Mouse (Mus musculus) midbrain, postnatal 0 days (tissue): Measurements from ENCODE around the gene Gm34302. TPM values are rescaled to one million over a fixed set of nuclear protein-coding genes. Genes with fewer than 3 reads are reported as not detected.

Experiments used
- ATAC-seq: fragments of 200-750 bp; cut with Nextera tagmentation; 2 replicates; pipeline ENCODE4 v1.8.0; 2017; ENCODE audit warnings: moderate number of reproducible peaks, mild to moderate bottlenecking, moderate TSS enrichment, moderate library complexity; ENCODE audit not compliant: low FRiP score
- DNase-seq: peaks from one replicate; pipeline ENCODE4 v3.0.0-alpha.2; 2015; ENCODE audit warnings: low spot score
- H3K27ac ChIP-seq: fragments of 300-500 bp; sonication (generic); 2 replicates; pipeline ENCODE4 v1.5.1; 2014; ENCODE audit warnings: low read depth, mild to moderate bottlenecking, low read length, mixed read lengths
- H3K27me3 ChIP-seq: fragments of 300-500 bp; sonication (generic); 2 replicates; pipeline ENCODE4 v1.6.1; 2014; ENCODE audit warnings: low read length, control low read depth, mixed read lengths; ENCODE audit not compliant: insufficient read depth
- H3K36me3 ChIP-seq: fragments of 300-500 bp; sonication (generic); 2 replicates; pipeline ENCODE4 v1.6.1; 2014; ENCODE audit warnings: low read length, control low read depth, mixed read lengths; ENCODE audit not compliant: insufficient read depth
- H3K4me1 ChIP-seq: fragments of 300-500 bp; sonication (generic); 2 replicates; pipeline ENCODE4 v1.6.1; 2014; ENCODE audit warnings: mild to moderate bottlenecking, control low read depth, antibody characterized with exemption, low read length, mixed read lengths; ENCODE audit not compliant: insufficient read depth
- H3K4me2 ChIP-seq: fragments of 300-500 bp; sonication (generic); 2 replicates; pipeline ENCODE4 v1.6.1; 2014; ENCODE audit warnings: low read depth, mild to moderate bottlenecking, low read length, mixed read lengths; ENCODE audit not compliant: poor library complexity, severe bottlenecking
- H3K4me3 ChIP-seq: fragments of 300-500 bp; sonication (generic); 2 replicates; pipeline ENCODE4 v1.5.1; 2014; ENCODE audit warnings: low read depth, mild to moderate bottlenecking, low read length, moderate library complexity
- H3K9ac ChIP-seq: fragments of 300-500 bp; sonication (generic); replicated peaks from 2 replicates; pipeline ENCODE4 v1.6.1; 2014; ENCODE audit warnings: mild to moderate bottlenecking, low read length, moderate library complexity, mixed read lengths; ENCODE audit not compliant: poor library complexity, severe bottlenecking
- H3K9me3 ChIP-seq: fragments of 300-500 bp; sonication (generic); 2 replicates; pipeline ENCODE4 v1.6.1; 2016; ENCODE audit warnings: low read length, control low read depth
- CTCF ChIP-seq: IDR thresholded peaks from 2 replicates; pipeline ENCODE4 v1.5.1; 2016; ENCODE audit warnings: antibody characterized with exemption, mild to moderate bottlenecking
- WGBS: fragments of 180-500 bp; shearing (Covaris S2); extraction: QIAGEN DNeasy Blood & Tissue Kit; methylation state at CpG from one replicate; pipeline ENCODE4 v1.1.7; 2014; 5-methylcytosine and 5-hydroxymethylcytosine counted together
- polyA plus RNA-seq: library from polyadenylated mRNA; unstranded; fragments of >200 nt; fragmentation: Nextera tagmentation; extraction: Ambion mirVana; gene quantifications from 2 replicates; pipeline ENCODE4 v1.2.1, GENCODE M21; 2015
- total RNA-seq: library from RNA; depleted of rRNA; stranded (reverse); fragments of >200 nt; gene quantifications from 2 replicates; pipeline ENCODE4 v1.2.3, GENCODE M21; 2014; rRNA removed

The Gm34302 gene
- total and polyA plus RNA-seq, 2 experiments from 2014 or later, result not detected

GRCm38 (mm10) chr3:63504433-63504832 lies 20.8 kb upstream of the Gm34302 start:
- no peak for ATAC-seq

DNA sequence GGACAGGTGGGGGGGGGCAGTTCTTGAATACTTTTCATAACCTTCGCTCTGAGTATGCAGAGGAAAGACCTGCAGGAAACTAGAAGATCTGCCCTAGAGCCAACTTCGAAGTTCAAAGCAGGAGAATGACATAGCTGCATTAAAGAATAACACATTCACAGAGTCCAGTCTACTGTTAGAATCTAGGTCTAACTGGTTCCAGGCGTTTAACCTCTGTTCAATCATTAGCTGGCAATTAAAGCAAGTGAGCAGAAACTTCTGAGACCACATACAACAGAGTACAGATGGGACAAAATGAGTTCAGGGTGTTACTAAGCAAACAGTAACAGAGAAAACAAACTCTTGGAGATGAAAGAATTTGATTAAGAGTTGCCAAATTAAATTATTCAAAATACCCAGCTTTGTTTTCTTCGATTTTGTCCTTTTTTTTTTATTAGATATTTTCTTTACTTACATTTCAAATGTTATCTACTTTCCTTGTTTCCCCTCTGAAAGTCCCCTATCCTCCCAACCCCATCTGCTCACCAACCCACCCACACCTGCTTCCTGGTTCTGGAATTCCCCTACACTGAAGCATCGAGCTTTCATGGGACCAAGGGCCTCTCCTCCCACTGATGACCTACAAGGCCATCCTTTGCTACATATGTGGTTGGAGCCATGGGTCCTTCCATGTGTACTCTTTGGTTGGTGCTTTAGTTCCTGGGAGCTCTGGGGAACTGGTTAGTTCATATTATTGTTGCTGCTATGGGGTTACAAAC lies 11.1 kb upstream of the Gm34302 start:
- 81% methylated on average over 5 of the region's 5 CpGs for WGBS
- no peaks in the 10 kb centered on the region for H3K36me3 ChIP-seq
- no peak for DNase-seq

More at GRCm38 (mm10) chr3:63504433-63504832, 20.8 kb upstream of the Gm34302 start:
- Histone ChIP-seq H3K4me3 (no peak overlapping the region), H3K4me1 (no peaks in the 10 kb centered on the region), H3K4me2 (no peak overlapping the region), H3K36me3 (no peaks in the 10 kb centered on the region), H3K27me3 (no peaks in the 10 kb centered on the region), H3K9ac (no peak overlapping the region), H3K9me3 (no peaks in the 10 kb centered on the region), H3K27ac (no peak overlapping the region)
- DNase-seq, result no peak
- WGBS, result 93% methylated on average over 5 of the region's 5 CpGs
- TF ChIP-seq CTCF, result no peak

DNA sequence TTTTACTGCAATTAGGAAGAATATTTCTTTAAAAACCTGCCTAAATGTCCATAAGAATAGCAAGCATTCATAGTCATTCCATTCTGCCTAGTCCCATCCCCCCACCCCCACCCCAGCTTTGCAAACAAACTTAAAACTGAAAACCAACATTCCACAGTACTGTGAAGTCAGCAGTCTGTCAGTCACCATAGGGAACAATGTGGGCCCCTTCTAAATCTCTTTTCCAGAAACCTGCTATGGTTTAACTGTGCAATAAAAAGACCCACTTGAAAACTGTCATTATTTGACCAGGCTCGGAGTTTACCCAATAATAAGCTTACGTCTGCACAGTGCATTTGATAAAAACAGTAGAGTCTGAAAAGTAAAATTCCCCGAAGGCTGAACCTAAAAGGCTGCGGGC lies 9.9 kb upstream of the Gm34302 start:
- DNase-seq (no peak), ATAC-seq (no peak)
- 49% methylated on average over 4 of the region's 4 CpGs for WGBS
- Histone ChIP-seq H3K9me3 (no peaks in the 10 kb centered on the region), H3K4me2 (no peak overlapping the region), H3K4me1 (no peaks in the 10 kb centered on the region), H3K4me3 (no peak overlapping the region), H3K27ac (no peak overlapping the region), H3K36me3 (no peaks in the 10 kb centered on the region), H3K9ac (no peak overlapping the region), H3K27me3 (no peaks in the 10 kb centered on the region)
- no peak for TF ChIP-seq CTCF

More for the DNA sequence above, 11.1 kb upstream of the Gm34302 start:
- no peaks in the 10 kb centered on the region for H3K9me3 ChIP-seq
- H3K4me2 ChIP-seq, result no peak overlapping the region
- no peak overlapping the region for H3K9ac ChIP-seq
- H3K27me3 ChIP-seq, result no peaks in the 10 kb centered on the region
- no peak overlapping the region for H3K27ac ChIP-seq
- H3K4me3 ChIP-seq, result no peak overlapping the region
- no peak for TF ChIP-seq CTCF
- ATAC-seq, result no peak
- H3K4me1 ChIP-seq, result no peaks in the 10 kb centered on the region

- Histone ChIP-seq H3K36me3 (no peaks in the 10 kb centered on the region), H3K9me3 (no peaks in the 10 kb centered on the region), H3K4me3 (no peak overlapping the region), H3K27ac (no peak overlapping the region), H3K4me2 (no peak overlapping the region), H3K9ac (no peak overlapping the region), H3K27me3 (no peaks in the 10 kb centered on the region), H3K4me1 (no peaks in the 10 kb centered on the region)
- TF ChIP-seq CTCF, result no peak
- ATAC-seq (no peak), DNase-seq (no peak)
- WGBS, result 91% methylated on average over 1 of the region's 1 CpGs
Observed at GRCm38 (mm10) chr3:63440426-63441125, 43.1 kb downstream of the Gm34302 start.

DNA sequence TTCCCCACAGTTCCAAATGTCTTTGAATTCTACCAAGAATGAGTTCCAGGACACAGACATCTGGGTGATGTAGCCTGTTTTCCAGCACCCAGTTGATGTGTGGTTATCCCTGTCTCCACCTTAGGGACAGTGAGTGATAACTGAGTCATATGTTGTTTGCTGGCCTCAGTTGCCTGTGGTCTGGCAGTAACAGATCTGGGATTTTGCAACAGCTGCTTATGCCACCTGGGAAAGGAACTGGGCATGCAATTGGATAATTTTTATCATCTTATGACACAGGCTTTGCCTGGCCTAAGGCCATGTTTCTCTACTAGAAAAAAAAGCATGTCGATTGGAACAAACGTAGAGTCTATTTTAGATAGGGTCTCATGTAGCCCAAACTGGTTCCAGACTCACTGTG lies 43.9 kb downstream of the Gm34302 start:
- no peak overlapping the region for H3K4me3 ChIP-seq
- no peaks in the 10 kb centered on the region for H3K9me3 ChIP-seq
- no peak for TF ChIP-seq CTCF
- H3K36me3 ChIP-seq, result no peaks in the 10 kb centered on the region
- H3K9ac ChIP-seq, result no peak overlapping the region
- no peak overlapping the region for H3K27ac ChIP-seq
- no peak for DNase-seq
- no peaks in the 10 kb centered on the region for H3K4me1 ChIP-seq
- H3K27me3 ChIP-seq, result no peaks in the 10 kb centered on the region
- H3K4me2 ChIP-seq, result no peak overlapping the region
- no peak for ATAC-seq
- WGBS, result 76% methylated on average over 2 of the region's 2 CpGs

DNA sequence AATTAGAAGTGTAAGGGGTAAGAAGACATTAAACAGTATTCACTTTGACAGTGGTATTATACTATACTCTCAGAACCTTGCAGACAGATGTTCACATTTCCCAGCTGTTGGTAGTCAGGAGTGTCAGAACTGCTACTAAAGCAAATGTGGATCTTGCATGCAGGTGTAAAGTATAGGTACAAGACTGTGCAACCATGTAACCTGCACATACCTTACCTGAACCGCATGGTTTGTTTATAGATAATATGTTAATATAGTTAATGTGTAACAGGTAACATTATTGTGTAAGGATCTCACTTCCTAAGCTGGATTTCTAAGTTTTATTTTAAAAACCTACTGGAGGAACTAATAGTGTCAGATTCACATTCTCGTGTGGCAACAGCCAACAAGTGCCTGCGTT lies 44.8 kb downstream of the Gm34302 start:
- Histone ChIP-seq H3K4me2 (no peak overlapping the region), H3K4me1 (no peaks in the 10 kb centered on the region), H3K4me3 (no peak overlapping the region), H3K27ac (no peak overlapping the region), H3K9ac (no peak overlapping the region), H3K9me3 (no peaks in the 10 kb centered on the region), H3K36me3 (no peaks in the 10 kb centered on the region), H3K27me3 (no peaks in the 10 kb centered on the region)
- WGBS, result 93% methylated on average over 3 of the region's 3 CpGs
- TF ChIP-seq CTCF, result no peak
- ATAC-seq (no peak), DNase-seq (no peak)

Other genes with a start within 250 kb of the Gm34302 start
- 5.3 and 5.9 TPM in 2 replicates for gene Mme, start 242.3 kb downstream of the Gm34302 start, total RNA-seq
- 2.0 and 2.3 TPM in 2 replicates for gene Mme, start 242.3 kb downstream of the Gm34302 start, polyA plus RNA-seq